Mouse (Mus musculus): Measurements from ENCODE around the gene Lhx9.

GRCm38 (mm10) chr1:138846581-138846980 lies 1.8 kb downstream of the Lhx9 start:
- TF ChIP-seq POLR2A (IDR thresholded peaks at IDR 0.05; ENCODE audit: insufficient read depth, low read length): no peak
- TF ChIP-seq CTCF (IDR thresholded peaks at IDR 0.05; ENCODE audit: low read depth, low read length): no peak
